Mouse (Mus musculus) kidney, postnatal 36 days (tissue): ENCODE measurements around the gene Vtn.
"Not testable (repeated sequence)": the region's sequence is repeated elsewhere in the genome, so short reads cannot be mapped to it uniquely, and the experiment has no call there.

Source experiments
- DNase-seq, 2 experiments: peaks; one replicate each; pipeline ENCODE4 v3.0.0; 2021 to 2022; ENCODE audit warnings: mixed read lengths in 2 of 2

Vtn gene

DNA sequence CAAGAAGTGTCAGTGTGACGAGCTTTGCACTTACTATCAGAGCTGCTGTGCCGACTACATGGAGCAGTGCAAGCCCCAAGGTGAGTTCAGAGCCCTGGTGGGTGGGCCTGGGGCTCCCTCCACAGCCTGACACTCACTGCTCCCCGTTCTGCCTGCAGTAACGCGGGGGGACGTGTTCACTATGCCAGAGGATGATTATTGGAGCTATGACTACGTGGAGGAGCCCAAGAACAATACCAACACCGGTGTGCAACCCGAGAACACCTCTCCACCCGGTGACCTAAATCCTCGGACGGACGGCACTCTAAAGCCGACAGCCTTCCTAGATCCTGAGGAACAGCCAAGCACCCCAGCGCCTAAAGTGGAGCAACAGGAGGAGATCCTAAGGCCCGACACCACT, 652 bp downstream of the Vtn start:
- no peak for DNase-seq

DNA sequence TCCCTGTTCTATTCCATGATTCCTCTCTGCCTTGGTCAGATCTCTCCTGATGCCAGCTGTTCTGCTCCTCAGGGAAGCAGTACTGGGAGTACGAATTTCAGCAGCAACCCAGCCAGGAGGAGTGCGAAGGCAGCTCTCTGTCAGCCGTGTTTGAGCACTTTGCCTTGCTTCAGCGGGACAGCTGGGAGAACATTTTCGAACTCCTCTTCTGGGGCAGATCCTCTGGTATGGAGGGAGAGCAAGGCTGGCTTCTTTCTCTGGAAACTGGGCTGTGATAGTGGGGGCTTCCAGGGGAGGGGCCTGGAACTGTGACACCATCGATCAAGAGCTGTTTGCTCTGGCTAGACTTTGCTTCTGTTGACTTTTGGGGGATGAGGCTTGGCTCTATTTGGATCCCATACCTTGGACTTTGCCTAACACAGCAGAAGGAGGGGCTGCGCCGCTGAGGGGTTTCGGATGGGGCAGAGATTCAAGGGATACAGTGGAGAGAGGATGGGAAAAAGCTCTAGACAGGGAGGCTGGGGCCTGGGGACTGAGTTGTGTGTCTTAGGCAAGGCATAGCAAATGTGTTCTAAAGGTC, 1.8 kb downstream of the Vtn start:
- no peak for DNase-seq

GRCm38 (mm10) chr11:78501529-78501928, 2.6 kb downstream of the Vtn start:
- no peak for DNase-seq

DNA sequence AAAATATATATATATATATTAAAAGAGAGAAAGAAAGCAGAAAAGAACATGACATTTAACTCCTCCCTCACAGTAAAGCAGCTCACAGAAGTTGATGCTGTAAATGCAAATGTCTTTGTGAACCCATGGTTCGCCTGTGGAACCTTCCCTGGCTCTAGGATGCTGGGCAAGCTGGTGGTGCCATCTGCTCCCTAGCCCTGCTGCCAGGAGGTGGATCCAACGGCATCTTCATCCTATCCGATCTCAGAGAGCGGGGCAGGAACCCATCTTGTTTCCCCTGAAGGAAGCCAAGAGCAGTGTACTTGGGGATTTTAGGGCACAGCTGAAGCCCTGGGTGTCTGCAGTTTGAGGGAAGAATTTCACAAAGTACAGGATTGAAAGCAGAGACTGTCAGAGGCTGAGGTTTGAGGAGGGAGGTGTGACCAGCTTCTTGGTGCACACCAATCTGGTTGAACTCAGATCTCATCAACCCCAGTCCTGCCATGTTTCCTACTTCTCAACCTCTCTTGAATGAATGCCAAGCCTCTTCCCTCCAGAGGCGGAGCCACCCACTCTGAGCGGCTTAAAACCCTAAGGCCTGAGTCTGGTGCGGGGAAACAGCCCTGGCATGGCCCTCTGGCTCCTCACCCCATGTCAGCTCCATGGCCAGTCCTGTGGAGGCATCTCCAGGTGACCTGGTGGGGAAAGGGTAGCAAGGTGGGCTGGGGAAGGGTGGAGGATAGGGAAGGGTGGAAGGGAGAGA, 4.2 kb downstream of the Vtn start, which contains the start of gene Sebox:
Gene Sebox (plus strand): TSS at position 539 of the 742 bp plus-strand sequence.
- no peak for DNase-seq

DNA sequence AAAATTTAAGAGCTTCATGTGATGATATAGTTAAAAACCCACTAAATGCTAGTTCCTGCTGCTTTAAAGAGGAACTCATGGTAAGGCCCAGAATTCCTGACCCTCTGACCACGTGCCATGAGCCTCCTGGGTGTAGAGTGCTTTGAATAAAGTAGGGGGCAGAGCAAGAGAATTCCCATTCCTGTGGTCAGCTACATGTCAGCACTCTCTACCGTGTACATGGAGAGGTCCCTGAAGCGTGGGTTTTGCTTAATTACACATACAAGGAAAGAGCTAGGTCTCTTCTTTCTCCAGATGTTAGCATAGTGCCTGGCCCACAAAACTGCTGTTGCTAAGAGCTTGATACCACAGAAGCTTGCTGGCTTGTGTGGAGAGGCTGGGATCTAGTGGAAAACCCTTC, 6.5 kb downstream of the Vtn start:
- DNase-seq = no peak

GRCm38 (mm10) chr11:78509148-78509547, 10.3 kb downstream of the Vtn start:
- peak in 1 of 2 experiments; percentile 45 for DNase-seq

DNA sequence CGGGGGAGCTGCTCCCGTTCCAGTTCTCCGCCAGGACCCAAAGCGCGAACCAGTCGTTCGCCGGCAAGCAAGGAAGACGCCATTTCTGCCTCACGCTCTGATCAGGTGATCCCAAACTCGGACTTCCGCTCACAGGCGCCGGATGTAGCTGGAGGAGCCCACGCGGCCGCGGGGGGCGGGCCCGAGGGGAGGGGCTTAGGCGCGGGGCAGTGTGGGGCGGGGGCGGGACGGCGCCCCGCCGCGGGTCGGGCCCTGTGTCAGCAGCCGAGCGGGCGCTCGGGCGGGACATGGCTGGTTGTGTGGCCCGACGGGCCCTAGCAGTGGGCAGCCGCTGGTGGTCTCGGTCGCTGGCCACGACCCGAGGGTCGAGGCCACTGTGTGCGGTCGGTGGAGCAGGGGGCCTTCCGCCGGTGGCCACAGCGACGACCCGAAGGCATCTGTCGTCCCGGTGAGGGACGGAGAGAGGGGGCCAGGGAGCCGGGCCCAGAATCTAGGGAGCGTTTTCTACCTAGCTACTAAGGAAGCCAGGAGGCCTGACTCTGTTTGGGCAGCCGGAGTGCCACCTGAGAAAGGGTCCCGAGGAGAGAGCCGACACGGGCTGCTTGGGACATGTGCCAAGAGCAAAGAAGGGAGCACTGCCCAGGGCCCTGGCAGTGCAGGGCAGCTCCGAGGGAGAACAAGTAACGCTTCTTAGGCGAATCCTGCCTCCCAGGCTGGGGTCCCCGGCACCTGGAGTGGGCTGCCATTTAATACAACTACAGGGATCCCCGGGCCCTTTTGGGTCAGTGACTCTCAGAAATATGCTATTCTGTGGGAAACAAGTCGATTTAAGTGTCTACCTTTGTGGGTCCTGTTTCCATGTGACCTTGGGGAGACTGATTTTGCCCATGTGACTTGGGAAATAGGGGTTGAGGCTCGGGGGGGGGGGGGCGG, 13.4 kb downstream of the Vtn start, which contains the start of the genes Tmem199 and Poldip2:
Gene Tmem199 (minus strand): TSS at position 148 of the 933 bp plus-strand sequence.
Gene Poldip2 (plus strand): TSS at position 169 of the 933 bp plus-strand sequence.
- DNase-seq = peak; percentile 93 to 96

GRCm38 (mm10) chr11:78513106-78513790, 14.4 kb downstream of the Vtn start:
- no peak for DNase-seq

- peak in 1 of 2 experiments; percentile 52 for DNase-seq
Measured at GRCm38 (mm10) chr11:78515549-78516325, 16.8 kb downstream of the Vtn start.

GRCm38 (mm10) chr11:78518931-78519330, 20.0 kb downstream of the Vtn start:
- no peak for DNase-seq

DNA sequence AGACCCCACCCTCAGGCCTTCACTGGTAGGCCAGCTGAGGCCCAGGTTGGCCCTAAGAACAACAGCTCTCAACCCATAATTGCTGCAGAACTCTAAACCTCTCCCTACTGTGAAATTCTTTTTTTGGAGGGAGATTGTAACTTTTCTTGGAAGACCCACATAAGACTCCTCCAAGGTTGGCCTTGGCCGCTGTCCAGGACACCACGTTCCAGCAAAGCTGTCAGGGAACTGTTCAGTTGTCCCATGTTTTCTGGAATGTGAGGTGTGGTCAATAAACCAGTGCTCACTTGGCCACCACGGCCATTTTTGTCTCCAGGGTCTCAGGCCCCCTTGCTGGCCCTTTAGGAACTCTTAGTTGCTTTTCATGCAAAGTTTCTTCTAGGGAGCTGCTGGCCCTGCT, 23.0 kb downstream of the Vtn start:
- DNase-seq = peak in 1 of 2 experiments; percentile 20

- peak; percentile 18 to 57 for DNase-seq
Measured at GRCm38 (mm10) chr11:78522481-78522997, 23.6 kb downstream of the Vtn start.

- DNase-seq = no peak
Measured at GRCm38 (mm10) chr11:78523241-78523955, 24.5 kb downstream of the Vtn start.

GRCm38 (mm10) chr11:78524838-78525237, 25.9 kb downstream of the Vtn start:
- no peak for DNase-seq

DNA sequence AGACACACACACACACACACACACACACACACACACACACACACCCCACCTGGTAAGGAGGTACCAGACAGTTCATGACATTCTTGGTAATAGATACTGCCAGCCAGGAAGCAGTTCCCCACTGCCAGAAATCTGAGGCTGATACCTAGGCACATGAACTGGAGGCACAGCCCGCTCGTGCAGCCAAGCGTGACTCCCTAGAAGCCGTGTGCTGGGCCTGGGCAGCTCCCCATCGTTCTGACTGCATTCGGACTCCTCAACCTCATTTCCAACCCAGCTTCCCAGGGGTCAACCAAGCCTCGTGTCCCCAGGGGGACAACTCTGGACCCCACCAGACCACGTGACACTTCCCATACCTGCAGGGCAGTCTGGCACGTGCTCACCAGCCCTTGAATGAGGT, 29.8 kb downstream of the Vtn start:
- DNase-seq = peak in 1 of 2 experiments; percentile 56

DNA sequence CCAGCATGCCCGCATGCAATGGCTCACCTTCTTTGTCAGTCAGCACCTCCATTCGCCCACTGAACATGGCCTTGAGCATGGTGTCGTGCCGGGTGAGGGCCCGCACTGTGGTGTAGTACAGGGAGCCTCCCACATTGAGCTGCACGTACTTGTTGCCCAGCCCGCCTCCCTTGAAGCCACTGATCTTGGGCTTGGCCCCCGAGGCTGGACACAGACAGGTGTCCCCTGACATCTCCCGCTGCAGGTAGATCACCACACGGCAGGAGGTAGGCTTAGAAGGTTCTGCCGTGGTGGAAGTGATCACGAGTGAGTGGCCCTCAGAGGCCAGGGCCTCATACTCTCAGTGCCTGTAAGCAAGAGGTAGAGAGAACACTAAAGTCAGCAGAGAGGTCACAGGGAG, 31.1 kb downstream of the Vtn start:
- no peak for DNase-seq

- DNase-seq = peak; percentile 79 to 81
Measured at GRCm38 (mm10) chr11:78531046-78531445, 32.2 kb downstream of the Vtn start.

GRCm38 (mm10) chr11:78531515-78531914, 32.6 kb downstream of the Vtn start:
- not testable (repeated sequence) for DNase-seq

- DNase-seq = no peak
Measured at GRCm38 (mm10) chr11:78534516-78534915, 35.6 kb downstream of the Vtn start.

DNA sequence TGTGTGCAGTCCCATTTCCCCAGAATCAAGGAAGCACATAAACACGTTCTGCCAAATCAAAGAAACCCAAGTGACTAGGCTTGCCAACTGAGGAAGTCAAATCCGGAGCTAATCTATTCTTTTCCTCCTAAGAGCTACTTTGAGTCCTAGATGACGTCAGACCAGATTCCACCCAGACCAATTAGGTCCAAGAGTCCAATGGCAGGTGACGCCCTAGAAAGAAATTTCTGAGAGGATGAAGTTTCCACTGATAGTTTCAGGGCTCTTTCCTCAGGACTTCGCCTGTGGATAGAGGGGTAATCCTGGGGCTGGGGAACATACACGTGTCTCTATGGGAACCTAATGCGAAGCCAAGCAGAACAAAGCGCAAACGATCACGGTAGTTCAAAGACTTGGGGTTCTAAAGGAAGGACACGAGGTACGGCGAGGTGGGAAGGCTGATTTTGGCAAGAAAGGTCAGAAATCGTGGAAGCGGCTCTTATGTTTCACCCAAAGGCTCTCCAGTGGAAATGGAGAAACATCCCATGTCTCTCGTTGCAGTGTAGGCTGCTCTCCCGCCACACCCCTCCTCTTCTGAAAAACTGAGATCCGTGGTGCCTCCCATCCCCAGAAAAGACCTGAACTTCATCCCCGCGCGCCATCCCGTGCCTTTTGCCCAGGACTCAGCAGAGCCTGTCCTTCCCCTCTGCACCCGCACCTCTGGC, 36.6 kb downstream of the Vtn start:
- peak; percentile 57 to 83 for DNase-seq
